Mouse (Mus musculus): ENCODE measurements around the gene Zfp526. TPM values are rescaled to one million over a fixed set of nuclear protein-coding genes. Genes with fewer than 3 reads are reported as not detected.

The Zfp526 gene
- polyA plus RNA-seq, 1 experiment from 2014 or later = 2.3 TPM

DNA sequence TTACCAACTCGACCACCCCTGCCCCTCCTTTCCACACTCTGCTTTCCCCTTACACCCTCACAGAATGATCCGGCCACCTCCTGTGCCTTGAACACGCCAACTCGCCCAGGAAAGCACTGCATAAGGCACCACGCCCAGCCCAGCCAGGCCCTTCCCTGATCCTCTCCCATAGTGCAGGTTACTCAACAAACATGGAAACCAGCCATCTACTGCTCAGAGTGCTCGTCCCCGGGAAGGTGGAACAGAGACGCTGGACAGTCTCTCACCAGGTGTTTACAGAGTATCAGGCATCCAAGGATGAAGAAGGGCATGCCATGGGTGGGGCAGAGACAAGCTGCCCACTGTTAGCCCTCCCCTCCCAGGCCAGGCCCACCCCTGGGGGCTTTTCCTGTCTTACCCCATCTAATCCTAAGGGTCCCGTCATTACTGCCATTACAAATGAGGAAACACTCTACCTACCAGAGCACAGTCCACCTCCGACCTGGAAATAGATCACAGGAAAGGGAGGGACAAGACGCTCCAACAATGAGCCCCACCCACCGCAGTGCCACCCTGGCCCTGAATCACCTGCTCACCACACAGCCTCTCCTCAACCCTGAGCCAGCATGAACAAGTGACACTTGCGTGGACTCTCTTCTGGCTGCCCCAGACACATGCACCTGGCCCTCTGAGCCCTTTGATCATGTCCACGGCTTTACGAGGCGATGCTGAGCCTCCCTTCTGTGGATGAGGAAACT lies 15.0 kb upstream of the Zfp526 start:
- no peaks in the 10 kb centered on the region for H3K27me3 ChIP-seq (ENCODE audit: control insufficient read depth, insufficient read depth, low read depth, low read length)
- H3K36me3 ChIP-seq (ENCODE audit: control insufficient read depth, insufficient read depth, low read length) = no peaks in the 10 kb centered on the region
- H3K4me2 ChIP-seq (ENCODE audit: low read depth, low read length) = no peak overlapping the region
- no peak overlapping the region for H3K9ac ChIP-seq (ENCODE audit: low read length)
- no peak for ATAC-seq (ENCODE audit: low read depth)
- WGBS = 77% methylated on average over 16 of the region's 16 CpGs
- H3K4me3 ChIP-seq (ENCODE audit: low read length) = no peak overlapping the region
- H3K9me3 ChIP-seq (ENCODE audit: control insufficient read depth, low read length) = no peaks in the 10 kb centered on the region
- H3K4me1 ChIP-seq (replicated peaks; ENCODE audit: control insufficient read depth, insufficient read depth, low read length) = no peaks in the 10 kb centered on the region
- H3K27ac ChIP-seq (ENCODE audit: low read length) = no peak overlapping the region

- Histone ChIP-seq H3K36me3 (ENCODE audit: control insufficient read depth, insufficient read depth, low read length) (no peaks in the 10 kb centered on the region), H3K27me3 (ENCODE audit: control insufficient read depth, insufficient read depth, low read depth, low read length) (no peaks in the 10 kb centered on the region), H3K4me3 (ENCODE audit: low read length) (no peak overlapping the region), H3K4me2 (ENCODE audit: low read depth, low read length) (no peak overlapping the region), H3K27ac (ENCODE audit: low read length) (no peak overlapping the region), H3K4me1 (replicated peaks; ENCODE audit: control insufficient read depth, insufficient read depth, low read length) (no peaks in the 10 kb centered on the region), H3K9ac (ENCODE audit: low read length) (no peak overlapping the region), H3K9me3 (ENCODE audit: control insufficient read depth, low read length) (no peaks in the 10 kb centered on the region)
- 65% methylated on average over 3 of the region's 3 CpGs for WGBS
- peak; percentile 19; the same call in 1 of the 2 replicates for ATAC-seq (ENCODE audit: low read depth)
Measured at GRCm38 (mm10) chr7:25209161-25209622, 12.0 kb upstream of the Zfp526 start.

DNA sequence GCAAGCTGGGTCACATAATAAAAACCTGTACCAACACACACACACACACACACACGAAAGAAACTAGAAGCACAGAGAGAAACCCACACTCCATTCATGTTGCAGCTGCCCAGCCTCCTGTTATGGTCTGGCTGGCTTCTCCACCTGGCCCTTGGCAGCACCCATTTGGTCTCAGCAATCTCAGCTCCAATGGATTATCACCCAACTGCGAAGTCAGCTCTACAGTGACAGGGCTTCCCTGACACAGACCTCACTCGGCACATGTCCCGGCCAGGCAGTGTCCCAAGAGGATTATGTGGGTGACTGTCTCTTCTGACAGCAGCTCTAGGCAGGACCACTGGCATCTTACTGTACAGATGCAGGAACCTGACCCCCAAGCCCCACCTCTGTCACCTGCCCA lies 10.7 kb upstream of the Zfp526 start:
- no peak for ATAC-seq (ENCODE audit: low read depth)
- 80% methylated on average over 4 of the region's 4 CpGs for WGBS
- Histone ChIP-seq H3K9me3 (ENCODE audit: control insufficient read depth, low read length) (no peaks in the 10 kb centered on the region), H3K36me3 (ENCODE audit: control insufficient read depth, insufficient read depth, low read length) (no peaks in the 10 kb centered on the region), H3K4me2 (ENCODE audit: low read depth, low read length) (no peak overlapping the region), H3K4me3 (ENCODE audit: low read length) (no peak overlapping the region), H3K27ac (ENCODE audit: low read length) (no peak overlapping the region), H3K9ac (ENCODE audit: low read length) (no peak overlapping the region), H3K27me3 (ENCODE audit: control insufficient read depth, insufficient read depth, low read depth, low read length) (no peaks in the 10 kb centered on the region), H3K4me1 (replicated peaks; ENCODE audit: control insufficient read depth, insufficient read depth, low read length) (no peaks in the 10 kb centered on the region)

DNA sequence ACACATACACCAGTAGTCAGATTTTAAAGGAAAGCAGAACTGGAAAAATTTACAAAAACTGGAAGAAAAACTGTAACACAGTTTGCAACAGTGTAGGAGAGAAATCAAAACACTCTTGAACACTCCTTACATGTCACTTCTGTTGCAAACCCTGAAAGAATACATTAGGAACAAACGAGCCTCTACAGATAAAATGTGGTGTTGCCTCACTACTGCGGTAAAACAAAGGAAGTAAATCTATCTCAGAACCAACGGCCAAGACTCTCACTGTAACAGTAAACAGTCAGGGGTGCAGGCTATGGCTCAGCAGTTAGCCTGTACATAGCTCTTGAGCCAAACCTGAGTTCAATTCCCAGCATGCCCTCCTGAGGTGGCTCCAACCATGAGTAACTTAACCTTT lies 8.1 kb upstream of the Zfp526 start:
- no peak overlapping the region for H3K27ac ChIP-seq (ENCODE audit: low read length)
- H3K4me3 ChIP-seq (ENCODE audit: low read length) = no peak overlapping the region
- no peak overlapping the region for H3K4me2 ChIP-seq (ENCODE audit: low read depth, low read length)
- ATAC-seq (ENCODE audit: low read depth) = no peak
- no peak overlapping the region for H3K9ac ChIP-seq (ENCODE audit: low read length)
- H3K9me3 ChIP-seq (ENCODE audit: control insufficient read depth, low read length) = no peaks in the 10 kb centered on the region
- no peaks in the 10 kb centered on the region for H3K27me3 ChIP-seq (ENCODE audit: control insufficient read depth, insufficient read depth, low read depth, low read length)
- no peaks in the 10 kb centered on the region for H3K36me3 ChIP-seq (ENCODE audit: control insufficient read depth, insufficient read depth, low read length)
- no peaks in the 10 kb centered on the region; the same call in 1 of the 2 replicates for H3K4me1 ChIP-seq (replicated peaks; ENCODE audit: control insufficient read depth, insufficient read depth, low read length)
- 60% methylated on average over 3 of the region's 3 CpGs for WGBS

- no peak for ATAC-seq (ENCODE audit: low read depth)
- H3K4me1 ChIP-seq (replicated peaks; ENCODE audit: control insufficient read depth, insufficient read depth, low read length) = peaks cover 8% of the 10 kb centered on the region
- no peak overlapping the region for H3K4me2 ChIP-seq (ENCODE audit: low read depth, low read length)
- no peaks in the 10 kb centered on the region for H3K27me3 ChIP-seq (ENCODE audit: control insufficient read depth, insufficient read depth, low read depth, low read length)
- H3K4me3 ChIP-seq (ENCODE audit: low read length) = no peak overlapping the region
- H3K9me3 ChIP-seq (ENCODE audit: control insufficient read depth, low read length) = no peaks in the 10 kb centered on the region
- 83% methylated on average over 2 of the region's 2 CpGs for WGBS
- no peak overlapping the region for H3K27ac ChIP-seq (ENCODE audit: low read length)
- H3K9ac ChIP-seq (ENCODE audit: low read length) = no peak overlapping the region
- H3K36me3 ChIP-seq (ENCODE audit: control insufficient read depth, insufficient read depth, low read length) = no peaks in the 10 kb centered on the region
Measured at GRCm38 (mm10) chr7:25214172-25214571, 7.1 kb upstream of the Zfp526 start.

DNA sequence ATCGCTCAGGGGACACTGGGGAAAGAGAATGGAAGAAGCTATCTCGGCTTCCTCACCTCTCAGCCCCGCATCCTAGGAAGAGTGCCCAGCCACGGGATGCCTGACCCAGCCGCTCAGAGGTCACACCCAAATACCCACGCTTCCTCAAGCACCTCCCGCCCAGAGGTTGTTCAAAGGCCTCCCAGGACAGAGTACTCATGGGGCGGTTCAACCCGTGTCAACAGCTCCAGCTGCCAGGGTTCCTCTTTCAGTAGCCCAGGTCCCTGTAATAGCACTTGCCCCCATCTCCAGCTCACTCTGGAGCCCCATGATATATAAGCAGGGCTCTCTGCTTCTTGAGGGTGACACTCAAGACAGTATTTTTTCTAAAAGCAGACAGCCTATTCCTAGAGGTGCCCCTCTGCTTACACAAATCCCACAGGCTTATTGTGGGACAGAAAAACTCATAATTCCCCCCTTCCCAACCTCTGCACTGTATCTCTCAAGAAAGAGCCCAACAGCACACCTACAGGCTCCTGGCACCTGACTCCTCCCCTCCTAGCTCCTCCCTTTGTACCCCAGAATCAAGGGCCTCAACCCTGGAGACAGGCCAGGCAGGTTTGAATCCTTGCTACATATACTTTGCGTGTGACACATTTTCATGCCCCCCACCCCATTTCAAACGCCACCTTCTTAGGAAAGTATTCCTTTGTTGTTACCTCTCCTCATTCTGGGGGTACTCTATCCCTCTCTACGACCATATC lies 3.4 kb upstream of the Zfp526 start:
- Histone ChIP-seq H3K27ac (ENCODE audit: low read length) (no peak overlapping the region), H3K9ac (ENCODE audit: low read length) (no peak overlapping the region)
- WGBS = 57% methylated on average over 12 of the region's 12 CpGs

GRCm38 (mm10) chr7:25218705-25219415 lies 2.4 kb upstream of the Zfp526 start:
- Histone ChIP-seq H3K36me3 (ENCODE audit: control insufficient read depth, insufficient read depth, low read length) (no peaks in the 10 kb centered on the region), H3K27me3 (ENCODE audit: control insufficient read depth, insufficient read depth, low read depth, low read length) (no peaks in the 10 kb centered on the region), H3K9me3 (ENCODE audit: control insufficient read depth, low read length) (no peaks in the 10 kb centered on the region), H3K27ac (ENCODE audit: low read length) (peak overlapping the region; percentile 76), H3K4me3 (ENCODE audit: low read length) (peak overlapping the region; percentile 83), H3K4me1 (replicated peaks; ENCODE audit: control insufficient read depth, insufficient read depth, low read length) (peaks cover 27% of the 10 kb centered on the region), H3K4me2 (ENCODE audit: low read depth, low read length) (peak overlapping the region; percentile 85), H3K9ac (ENCODE audit: low read length) (peak overlapping the region; percentile 84)
- 0 out of 2 replicates have a peak, but pooled peaks have one; percentile 3 for ATAC-seq (ENCODE audit: low read depth)
- WGBS = under 1% methylated on average over 53 of the region's 53 CpGs

More for the DNA sequence above, 3.4 kb upstream of the Zfp526 start:
- H3K27me3 ChIP-seq (ENCODE audit: control insufficient read depth, insufficient read depth, low read depth, low read length) = no peaks in the 10 kb centered on the region
- H3K4me2 ChIP-seq (ENCODE audit: low read depth, low read length) = peak overlapping the region; percentile 85; the same call in 1 of the 2 replicates
- ATAC-seq (ENCODE audit: low read depth) = no peak
- H3K4me3 ChIP-seq (ENCODE audit: low read length) = no peak overlapping the region; the same call in 1 of the 2 replicates
- H3K9me3 ChIP-seq (ENCODE audit: control insufficient read depth, low read length) = no peaks in the 10 kb centered on the region
- peaks cover 27% of the 10 kb centered on the region for H3K4me1 ChIP-seq (replicated peaks; ENCODE audit: control insufficient read depth, insufficient read depth, low read length)
- no peaks in the 10 kb centered on the region for H3K36me3 ChIP-seq (ENCODE audit: control insufficient read depth, insufficient read depth, low read length)

GRCm38 (mm10) chr7:25219416-25219750 lies 1.8 kb upstream of the Zfp526 start:
- Histone ChIP-seq H3K4me3 (ENCODE audit: low read length) (peak overlapping the region; percentile 83), H3K9me3 (ENCODE audit: control insufficient read depth, low read length) (no peaks in the 10 kb centered on the region), H3K27me3 (ENCODE audit: control insufficient read depth, insufficient read depth, low read depth, low read length) (no peaks in the 10 kb centered on the region), H3K4me2 (ENCODE audit: low read depth, low read length) (peak overlapping the region; percentile 85), H3K9ac (ENCODE audit: low read length) (peak overlapping the region; percentile 84), H3K27ac (ENCODE audit: low read length) (peak overlapping the region; percentile 76), H3K36me3 (ENCODE audit: control insufficient read depth, insufficient read depth, low read length) (peaks cover under 1% of the 10 kb centered on the region; the same call in 1 of the 2 replicates), H3K4me1 (replicated peaks; ENCODE audit: control insufficient read depth, insufficient read depth, low read length) (peaks cover 27% of the 10 kb centered on the region)
- WGBS = 0% methylated on average over 16 of the region's 16 CpGs
- ATAC-seq (ENCODE audit: low read depth) = no peak; the same call in none of the 2 replicates

Data from lung, embryonic 16.5 days (tissue).